Mouse (Mus musculus): ENCODE data around the gene Hivep2. TPM values are rescaled to one million over a fixed set of nuclear protein-coding genes. Genes with fewer than 3 reads are reported as not detected.

Gene Hivep2
- polyA plus RNA-seq, 1 experiment from 2014 or later = 6.9 TPM

GRCm38 (mm10) chr10:14032532-14032931, 66.7 kb downstream of the Hivep2 start:
- no peak for ATAC-seq (ENCODE audit: low FRiP score, low read depth)
- Histone ChIP-seq H3K9ac (no peak overlapping the region), H3K4me1 (no peaks in the 10 kb centered on the region), H3K9me3 (no peaks in the 10 kb centered on the region), H3K36me3 (no peaks in the 10 kb centered on the region), H3K27ac (no peak overlapping the region), H3K4me2 (replicated peaks) (no peak overlapping the region), H3K27me3 (replicated peaks) (no peaks in the 10 kb centered on the region), H3K4me3 (no peak overlapping the region)
- WGBS = 96% methylated on average over 2 of the region's 2 CpGs

DNA sequence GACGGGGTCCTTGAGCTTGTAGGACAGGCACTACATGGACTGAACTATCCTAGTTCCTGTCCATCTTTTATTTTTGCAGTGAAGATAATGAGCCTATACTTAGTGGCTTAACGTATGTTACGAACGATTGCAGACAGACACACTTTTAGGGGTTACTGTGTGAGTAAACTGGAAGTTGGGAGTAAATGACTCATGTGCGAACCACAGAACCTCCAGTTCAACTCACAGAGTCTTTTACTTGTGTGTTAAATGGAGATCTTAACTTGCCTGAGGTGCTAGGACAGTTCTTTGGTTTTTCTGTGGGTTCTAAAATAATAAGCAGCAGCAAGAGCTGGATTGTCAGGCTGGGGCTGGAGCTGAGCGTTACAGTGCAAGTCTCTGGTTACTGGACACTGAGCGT, 68.2 kb downstream of the Hivep2 start:
- no peaks in the 10 kb centered on the region for H3K27me3 ChIP-seq (replicated peaks)
- 90% methylated on average over 7 of the region's 7 CpGs for WGBS
- no peak overlapping the region for H3K27ac ChIP-seq
- H3K9me3 ChIP-seq = no peaks in the 10 kb centered on the region
- no peaks in the 10 kb centered on the region for H3K4me1 ChIP-seq
- no peak overlapping the region for H3K9ac ChIP-seq
- no peak for ATAC-seq (ENCODE audit: low FRiP score, low read depth)
- H3K4me2 ChIP-seq (replicated peaks) = no peak overlapping the region
- no peak overlapping the region for H3K4me3 ChIP-seq
- H3K36me3 ChIP-seq = no peaks in the 10 kb centered on the region

GRCm38 (mm10) chr10:14034790-14035189, 68.9 kb downstream of the Hivep2 start:
- Histone ChIP-seq H3K27me3 (replicated peaks) (no peaks in the 10 kb centered on the region), H3K4me1 (no peaks in the 10 kb centered on the region), H3K27ac (no peak overlapping the region), H3K36me3 (no peaks in the 10 kb centered on the region), H3K4me2 (replicated peaks) (no peak overlapping the region), H3K9ac (no peak overlapping the region), H3K9me3 (no peaks in the 10 kb centered on the region), H3K4me3 (no peak overlapping the region)
- WGBS = 88% methylated on average over 7 of the region's 7 CpGs
- ATAC-seq (ENCODE audit: low FRiP score, low read depth) = no peak

DNA sequence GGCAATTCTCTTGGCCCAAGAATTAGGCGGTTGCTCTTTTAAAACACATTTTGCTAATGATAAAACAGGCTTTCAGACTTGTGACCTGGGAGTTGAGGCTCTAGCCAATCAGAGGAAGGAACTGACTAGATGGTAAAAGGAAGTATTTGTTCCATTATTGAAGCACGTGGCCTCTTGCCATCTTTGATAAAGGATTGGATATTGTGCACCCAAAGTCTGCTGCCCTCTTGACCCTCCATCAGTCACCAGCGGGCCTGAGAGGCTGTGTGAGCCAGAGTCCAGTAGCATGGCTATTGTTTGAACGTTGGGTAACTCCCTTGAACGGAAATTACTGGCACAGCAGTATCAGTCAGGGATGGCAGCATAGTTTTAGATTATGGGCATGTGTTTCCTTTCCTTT, 69.7 kb downstream of the Hivep2 start:
- Histone ChIP-seq H3K9ac (no peak overlapping the region), H3K9me3 (no peaks in the 10 kb centered on the region), H3K4me3 (no peak overlapping the region), H3K4me1 (no peaks in the 10 kb centered on the region), H3K36me3 (no peaks in the 10 kb centered on the region), H3K27me3 (replicated peaks) (no peaks in the 10 kb centered on the region), H3K27ac (no peak overlapping the region), H3K4me2 (replicated peaks) (no peak overlapping the region)
- no peak for ATAC-seq (ENCODE audit: low FRiP score, low read depth)
- 46% methylated on average over 5 of the region's 5 CpGs for WGBS

DNA sequence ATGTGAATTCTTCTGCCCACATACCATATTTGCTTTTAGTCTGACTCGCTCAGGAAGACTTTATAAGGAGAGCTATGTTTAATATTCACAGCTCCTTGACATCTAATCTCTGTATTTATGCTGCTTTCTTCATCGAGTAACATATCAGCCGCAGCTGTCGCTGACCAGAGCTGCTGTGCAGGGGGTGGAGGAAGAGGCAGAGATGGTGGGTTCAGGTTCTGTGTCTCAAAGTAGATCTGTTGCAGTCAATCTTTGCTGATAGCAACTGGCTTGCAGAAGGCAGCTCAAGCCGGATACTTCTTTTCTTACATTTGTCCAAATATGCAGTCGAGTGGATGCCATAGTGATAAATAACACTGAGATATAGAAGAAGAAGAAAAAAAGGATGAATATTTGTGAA, 70.6 kb downstream of the Hivep2 start:
- Histone ChIP-seq H3K4me2 (replicated peaks) (no peak overlapping the region), H3K4me3 (no peak overlapping the region), H3K9ac (no peak overlapping the region), H3K27ac (no peak overlapping the region), H3K27me3 (replicated peaks) (no peaks in the 10 kb centered on the region), H3K4me1 (no peaks in the 10 kb centered on the region), H3K9me3 (no peaks in the 10 kb centered on the region), H3K36me3 (no peaks in the 10 kb centered on the region)
- no peak for ATAC-seq (ENCODE audit: low FRiP score, low read depth)
- WGBS = 94% methylated on average over 6 of the region's 6 CpGs

DNA sequence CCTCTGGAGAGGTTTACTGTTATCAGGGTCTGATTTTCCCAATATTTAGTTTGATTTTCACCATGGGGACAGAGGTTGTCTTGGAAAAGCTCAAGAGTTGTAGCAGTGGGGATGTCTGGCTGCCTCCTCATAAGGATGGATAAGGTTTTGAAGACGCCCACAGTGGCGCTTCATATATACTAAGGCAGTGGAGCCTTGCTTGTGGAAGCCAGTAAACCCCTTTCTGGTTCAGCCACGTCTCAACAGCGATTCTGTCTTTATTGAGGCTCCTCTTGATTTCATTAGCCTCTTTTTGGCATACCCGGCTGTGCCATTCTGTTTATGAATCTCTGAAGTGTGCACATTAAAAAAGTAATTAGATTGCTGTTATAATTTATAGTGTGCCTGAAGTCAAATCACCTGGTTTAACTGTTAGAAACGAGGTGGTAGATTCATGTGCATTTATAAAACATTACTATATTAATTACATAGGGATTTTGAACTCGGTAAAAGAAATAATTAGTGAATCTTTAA, 72.2 kb downstream of the Hivep2 start:
- H3K27me3 ChIP-seq (replicated peaks) = no peaks in the 10 kb centered on the region
- no peaks in the 10 kb centered on the region for H3K4me1 ChIP-seq
- no peak overlapping the region for H3K9ac ChIP-seq
- no peak overlapping the region for H3K4me2 ChIP-seq (replicated peaks)
- H3K36me3 ChIP-seq = no peaks in the 10 kb centered on the region
- H3K27ac ChIP-seq = no peak overlapping the region
- H3K9me3 ChIP-seq = no peaks in the 10 kb centered on the region
- no peak for ATAC-seq (ENCODE audit: low FRiP score, low read depth)
- 80% methylated on average over 7 of the region's 7 CpGs for WGBS
- no peak overlapping the region for H3K4me3 ChIP-seq

DNA sequence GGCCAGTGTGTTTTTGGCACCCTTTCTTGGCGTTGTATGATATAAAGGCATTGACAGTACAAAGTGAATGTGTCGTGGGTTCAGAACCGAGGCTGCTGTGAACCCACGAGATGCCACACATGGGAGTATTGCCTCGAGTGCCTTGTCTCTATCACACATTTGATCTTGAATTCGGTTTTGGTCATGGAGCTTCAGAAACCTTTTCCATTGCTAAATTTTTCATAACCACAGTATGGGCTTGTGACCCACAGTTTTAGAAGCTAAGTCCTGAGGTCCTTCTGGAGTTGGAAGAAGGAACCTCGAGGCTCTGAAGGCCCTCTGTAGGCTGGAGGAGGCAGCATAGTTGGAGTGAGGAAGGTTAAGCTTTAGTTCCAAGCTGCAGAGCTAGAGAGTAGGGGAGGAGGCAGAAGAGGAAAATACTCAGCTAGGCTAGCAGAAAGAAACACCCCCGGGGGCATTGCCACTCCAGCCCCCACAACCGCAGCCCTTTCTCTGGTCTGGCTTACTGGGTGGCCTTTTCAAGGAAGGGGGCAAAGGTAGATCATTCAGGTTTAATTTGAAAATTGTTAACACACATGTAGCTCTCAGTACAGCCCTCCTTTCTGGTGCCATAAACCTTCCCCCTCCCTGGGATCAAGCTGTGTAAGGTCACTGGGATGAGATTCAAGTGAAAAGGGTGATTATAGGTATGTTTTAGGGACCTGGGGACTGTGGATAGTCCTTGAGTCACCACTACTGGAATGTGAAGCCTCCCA, 75.0 kb downstream of the Hivep2 start:
- ATAC-seq (ENCODE audit: low FRiP score, low read depth) = no peak
- Histone ChIP-seq H3K4me1 (peaks cover 4% of the 10 kb centered on the region; the same call in 1 of the 2 replicates), H3K27me3 (replicated peaks) (no peaks in the 10 kb centered on the region), H3K9ac (no peak overlapping the region), H3K27ac (no peak overlapping the region), H3K4me3 (no peak overlapping the region), H3K36me3 (no peaks in the 10 kb centered on the region), H3K4me2 (replicated peaks) (no peak overlapping the region), H3K9me3 (no peaks in the 10 kb centered on the region)
- 84% methylated on average over 9 of the region's 9 CpGs for WGBS

GRCm38 (mm10) chr10:14041606-14042005, 75.7 kb downstream of the Hivep2 start:
- Histone ChIP-seq H3K9me3 (no peaks in the 10 kb centered on the region), H3K36me3 (no peaks in the 10 kb centered on the region), H3K4me1 (peaks cover 4% of the 10 kb centered on the region; the same call in 1 of the 2 replicates), H3K9ac (no peak overlapping the region), H3K4me3 (no peak overlapping the region), H3K27me3 (replicated peaks) (no peaks in the 10 kb centered on the region), H3K27ac (no peak overlapping the region), H3K4me2 (replicated peaks) (no peak overlapping the region)
- WGBS = 77% methylated on average over 5 of the region's 5 CpGs
- ATAC-seq (ENCODE audit: low FRiP score, low read depth) = no peak

GRCm38 (mm10) chr10:14042539-14043348, 76.9 kb downstream of the Hivep2 start:
- H3K36me3 ChIP-seq = no peaks in the 10 kb centered on the region
- H3K9ac ChIP-seq = no peak overlapping the region
- no peak overlapping the region for H3K4me2 ChIP-seq (replicated peaks)
- H3K27ac ChIP-seq = no peak overlapping the region
- H3K4me1 ChIP-seq = peaks cover 9% of the 10 kb centered on the region; the same call in 1 of the 2 replicates
- no peak for ATAC-seq (ENCODE audit: low FRiP score, low read depth)
- 86% methylated on average over 12 of the region's 12 CpGs for WGBS
- no peak overlapping the region for H3K4me3 ChIP-seq
- no peaks in the 10 kb centered on the region for H3K27me3 ChIP-seq (replicated peaks)
- no peaks in the 10 kb centered on the region for H3K9me3 ChIP-seq

DNA sequence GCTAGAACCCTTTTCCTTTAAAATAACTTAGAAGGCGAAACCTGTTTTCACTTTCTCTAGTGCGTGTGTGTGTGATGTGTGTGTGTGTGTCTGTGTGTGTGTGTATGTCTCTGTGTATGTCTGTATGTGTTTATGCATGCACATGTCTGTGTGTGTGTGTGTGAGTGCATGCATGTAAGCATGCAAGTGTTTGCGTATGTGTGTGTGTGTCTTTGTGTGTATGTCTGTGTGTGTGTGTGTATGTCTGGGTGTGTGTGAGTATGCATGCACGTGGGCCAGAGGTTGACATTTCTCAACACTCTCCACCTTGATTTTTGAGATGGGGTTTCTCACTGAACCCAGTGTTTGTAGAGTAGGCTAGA, 77.5 kb downstream of the Hivep2 start:
- Histone ChIP-seq H3K4me1 (peaks cover 12% of the 10 kb centered on the region; the same call in 1 of the 2 replicates), H3K4me3 (no peak overlapping the region), H3K36me3 (no peaks in the 10 kb centered on the region), H3K27me3 (replicated peaks) (no peaks in the 10 kb centered on the region), H3K4me2 (replicated peaks) (no peak overlapping the region), H3K27ac (no peak overlapping the region), H3K9ac (no peak overlapping the region), H3K9me3 (no peaks in the 10 kb centered on the region)
- ATAC-seq (ENCODE audit: low FRiP score, low read depth) = no peak
- WGBS = 93% methylated on average over 4 of the region's 4 CpGs

DNA sequence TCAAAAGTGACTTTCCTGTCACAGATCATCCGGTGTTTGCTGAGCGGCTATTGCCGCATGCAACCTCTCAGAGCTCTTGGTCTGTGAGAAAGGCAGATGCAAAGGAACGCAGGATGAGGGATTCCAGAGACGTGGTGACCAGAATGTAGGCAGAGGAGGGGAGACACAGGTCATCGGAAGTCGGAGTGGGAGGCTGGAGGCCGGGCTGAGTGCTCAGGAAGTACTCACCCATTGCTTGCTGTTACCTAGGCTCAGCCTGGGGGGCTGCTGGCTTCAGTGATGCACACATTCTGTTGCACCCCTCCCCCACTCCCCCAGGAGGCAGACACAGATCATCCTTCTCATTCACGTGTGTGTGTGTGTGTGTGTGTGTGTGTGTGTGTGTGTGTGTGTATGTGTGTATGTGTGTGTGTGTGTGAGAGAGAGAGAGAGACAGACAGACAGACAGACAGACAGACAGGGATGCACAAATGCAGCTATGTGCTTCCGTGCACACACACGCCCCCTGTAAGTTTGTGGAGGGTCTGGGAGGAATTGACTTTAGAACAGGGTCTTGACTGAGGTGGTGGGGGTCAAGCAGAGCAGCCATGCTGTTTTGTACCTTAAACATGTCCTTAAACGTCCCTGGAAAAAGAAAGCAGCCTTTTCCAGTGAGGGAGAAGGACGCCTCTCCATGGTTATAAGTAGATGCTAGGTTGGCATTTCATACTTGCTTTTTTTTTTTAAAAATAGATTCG, 78.3 kb downstream of the Hivep2 start:
- no peaks in the 10 kb centered on the region for H3K27me3 ChIP-seq (replicated peaks)
- H3K4me2 ChIP-seq (replicated peaks) = no peak overlapping the region
- no peak overlapping the region for H3K27ac ChIP-seq
- peaks cover 17% of the 10 kb centered on the region; the same call in 1 of the 2 replicates for H3K4me1 ChIP-seq
- H3K36me3 ChIP-seq = no peaks in the 10 kb centered on the region
- no peaks in the 10 kb centered on the region for H3K9me3 ChIP-seq
- ATAC-seq (ENCODE audit: low FRiP score, low read depth) = no peak
- no peak overlapping the region for H3K9ac ChIP-seq
- 54% methylated on average over 14 of the region's 14 CpGs for WGBS
- H3K4me3 ChIP-seq = no peak overlapping the region

GRCm38 (mm10) chr10:14044783-14045392, 79.0 kb downstream of the Hivep2 start:
- Histone ChIP-seq H3K4me1 (peaks cover 17% of the 10 kb centered on the region; the same call in 1 of the 2 replicates), H3K9me3 (no peaks in the 10 kb centered on the region), H3K27ac (no peak overlapping the region), H3K4me2 (replicated peaks) (no peak overlapping the region), H3K27me3 (replicated peaks) (no peaks in the 10 kb centered on the region), H3K9ac (no peak overlapping the region), H3K36me3 (no peaks in the 10 kb centered on the region), H3K4me3 (no peak overlapping the region)
- no peak for ATAC-seq (ENCODE audit: low FRiP score, low read depth)
- WGBS = 84% methylated on average over 5 of the region's 5 CpGs
